Mouse (Mus musculus): Measurements from ENCODE around the gene Elk1. TPM values are rescaled to one million over a fixed set of nuclear protein-coding genes. Genes with fewer than 3 reads are reported as not detected.

Gene Elk1
- polyA plus RNA-seq, 1 experiment from 2014 or later, result 12.9 TPM

DNA sequence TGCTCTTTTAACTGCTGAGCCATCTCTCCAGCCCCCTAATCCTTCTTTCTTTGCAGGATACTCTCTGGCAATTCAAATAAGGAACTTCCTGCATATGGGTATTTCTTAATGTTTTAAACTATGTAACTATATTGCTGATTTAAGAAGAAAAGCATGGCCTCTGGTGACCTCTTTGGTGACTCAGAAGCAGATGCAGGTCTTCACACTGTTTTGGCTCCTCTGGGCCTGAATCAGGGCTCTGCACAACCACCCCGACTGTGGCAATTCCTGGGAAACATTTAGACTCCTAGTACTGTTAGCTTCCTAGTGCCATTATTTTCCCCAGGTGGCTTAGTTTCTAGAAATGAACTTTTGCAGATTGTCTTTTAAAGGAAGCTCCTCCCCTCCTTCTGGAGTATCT lies 26.9 kb downstream of the Elk1 start:
- DNase-seq (no peak), ATAC-seq (ENCODE audit: low FRiP score, low TSS enrichment) (no peak)
- Histone ChIP-seq H3K4me1 (ENCODE audit: control insufficient read depth, insufficient read depth, low read length) (no peaks in the 10 kb centered on the region), H3K27me3 (ENCODE audit: control insufficient read depth, insufficient read depth, low read length) (no peaks in the 10 kb centered on the region), H3K36me3 (ENCODE audit: control insufficient read depth, insufficient read depth, low read length) (peaks cover 21% of the 10 kb centered on the region), H3K4me3 (replicated peaks; ENCODE audit: low read depth, low read length) (no peak overlapping the region), H3K9me3 (ENCODE audit: control insufficient read depth, low read length) (no peaks in the 10 kb centered on the region), H3K9ac (replicated peaks; ENCODE audit: low read length) (no peak overlapping the region), H3K27ac (replicated peaks; ENCODE audit: low read depth, low read length) (no peak overlapping the region), H3K4me2 (ENCODE audit: low read length) (no peak overlapping the region)
- WGBS, result 87% methylated on average over 1 of the region's 1 CpGs

DNA sequence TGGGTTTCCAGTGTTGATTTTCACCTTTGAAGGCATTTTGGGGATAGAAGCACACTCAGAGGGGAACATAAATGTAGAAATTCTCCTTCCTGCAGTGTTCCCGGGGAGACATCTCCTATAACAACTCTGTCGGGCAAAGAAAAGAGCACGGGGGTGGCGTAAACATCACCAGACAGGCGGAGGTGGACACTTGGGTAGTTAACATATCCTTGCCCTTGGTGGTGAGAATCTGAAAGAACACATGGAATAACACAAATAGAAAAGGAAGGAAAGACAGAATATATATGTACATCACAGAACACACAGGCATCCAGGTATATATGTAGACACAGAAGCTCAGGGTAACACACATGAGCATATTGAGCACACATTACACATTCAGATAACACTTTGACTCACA lies 29.0 kb downstream of the Elk1 start:
- peaks cover 4% of the 10 kb centered on the region; the same call in 1 of the 2 replicates for H3K36me3 ChIP-seq (ENCODE audit: control insufficient read depth, insufficient read depth, low read length)
- DNase-seq (no peak), ATAC-seq (ENCODE audit: low FRiP score, low TSS enrichment) (no peak)
- H3K27ac ChIP-seq (replicated peaks; ENCODE audit: low read depth, low read length), result no peak overlapping the region; the same call in 1 of the 2 replicates
- no peaks in the 10 kb centered on the region for H3K9me3 ChIP-seq (ENCODE audit: control insufficient read depth, low read length)
- WGBS, result 48% methylated on average over 5 of the region's 5 CpGs
- H3K9ac ChIP-seq (replicated peaks; ENCODE audit: low read length), result peak overlapping the region; percentile 23; the same call in 1 of the 2 replicates
- no peaks in the 10 kb centered on the region for H3K4me1 ChIP-seq (ENCODE audit: control insufficient read depth, insufficient read depth, low read length)
- H3K27me3 ChIP-seq (ENCODE audit: control insufficient read depth, insufficient read depth, low read length), result no peaks in the 10 kb centered on the region
- H3K4me3 ChIP-seq (replicated peaks; ENCODE audit: low read depth, low read length), result peak overlapping the region; percentile 56
- H3K4me2 ChIP-seq (ENCODE audit: low read length), result peak overlapping the region; percentile 58

- H3K4me3 ChIP-seq (replicated peaks; ENCODE audit: low read depth, low read length), result peak within 1 kb of the TSS; percentile 56
- ATAC-seq (ENCODE audit: low FRiP score, low TSS enrichment) (peak; percentile 96), DNase-seq (peak; percentile 93)
- H3K27me3 ChIP-seq (ENCODE audit: control insufficient read depth, insufficient read depth, low read length), result no peaks in the 10 kb centered on the region
- peaks cover 2% of the 10 kb centered on the region; the same call in 1 of the 2 replicates for H3K36me3 ChIP-seq (ENCODE audit: control insufficient read depth, insufficient read depth, low read length)
- H3K4me1 ChIP-seq (ENCODE audit: control insufficient read depth, insufficient read depth, low read length), result no peaks in the 10 kb centered on the region
- 18% methylated on average over 41 of the region's 44 CpGs for WGBS
- H3K27ac ChIP-seq (replicated peaks; ENCODE audit: low read depth, low read length), result peak within 1 kb of the TSS; percentile 77
- H3K4me2 ChIP-seq (ENCODE audit: low read length), result peak within 1 kb of the TSS; percentile 58
- H3K9me3 ChIP-seq (ENCODE audit: control insufficient read depth, low read length), result no peaks in the 10 kb centered on the region
- H3K9ac ChIP-seq (replicated peaks; ENCODE audit: low read length), result peak within 1 kb of the TSS; percentile 63
Observed at GRCm38 (mm10) chrX:20920844-20921364, 29.5 kb downstream of the Elk1 start, which contains the start of gene Syn1. Gene Syn1 (minus strand): TSS chrX:20921004.

DNA sequence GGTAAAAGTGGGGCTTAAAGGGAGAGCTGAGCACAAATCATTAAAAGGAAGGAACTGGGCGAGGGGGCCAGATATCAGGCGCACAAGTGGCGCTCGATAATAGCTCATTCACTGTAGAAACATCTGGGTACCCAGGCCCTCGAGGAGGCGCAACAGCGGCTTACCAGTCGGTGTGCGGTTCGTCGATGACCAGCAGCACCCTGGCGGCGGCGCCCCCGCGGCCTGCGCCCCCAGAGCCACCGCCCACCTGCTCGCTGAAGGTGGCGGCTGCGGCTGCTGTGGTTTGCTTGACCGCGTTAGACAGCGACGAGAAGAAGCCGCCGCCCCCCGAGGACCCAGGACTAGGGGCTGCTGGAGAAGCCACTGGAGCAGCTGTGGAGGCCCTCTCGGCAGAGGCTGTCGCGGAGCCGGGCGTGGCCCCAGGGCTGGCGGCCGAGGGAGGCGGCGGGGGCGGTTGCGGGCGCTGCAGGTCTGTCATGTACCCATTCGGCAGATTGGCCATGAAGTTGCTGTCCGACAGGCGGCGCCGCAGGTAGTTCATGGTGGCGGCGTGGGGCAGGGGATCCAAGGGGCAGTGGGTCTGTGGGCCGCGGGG lies 30.1 kb downstream of the Elk1 start:
- H3K36me3 ChIP-seq (ENCODE audit: control insufficient read depth, insufficient read depth, low read length), result no peaks in the 10 kb centered on the region; the same call in 1 of the 2 replicates
- ATAC-seq (ENCODE audit: low FRiP score, low TSS enrichment) (peak; percentile 69), DNase-seq (no peak)
- peak overlapping the region; percentile 58 for H3K4me2 ChIP-seq (ENCODE audit: low read length)
- 20% methylated on average over 49 of the region's 49 CpGs for whole genome bisulfite sequencing
- H3K27ac ChIP-seq (replicated peaks; ENCODE audit: low read depth, low read length), result peak overlapping the region; percentile 77
- no peaks in the 10 kb centered on the region for H3K9me3 ChIP-seq (ENCODE audit: control insufficient read depth, low read length)
- no peaks in the 10 kb centered on the region for H3K27me3 ChIP-seq (ENCODE audit: control insufficient read depth, insufficient read depth, low read length)
- H3K9ac ChIP-seq (replicated peaks; ENCODE audit: low read length), result peak overlapping the region; percentile 63
- H3K4me1 ChIP-seq (ENCODE audit: control insufficient read depth, insufficient read depth, low read length), result no peaks in the 10 kb centered on the region
- peak overlapping the region; percentile 56 for H3K4me3 ChIP-seq (replicated peaks; ENCODE audit: low read depth, low read length)

- H3K4me2 ChIP-seq (ENCODE audit: low read length), result no peak overlapping the region
- no peak overlapping the region for H3K4me3 ChIP-seq (replicated peaks; ENCODE audit: low read depth, low read length)
- H3K9me3 ChIP-seq (ENCODE audit: control insufficient read depth, low read length), result no peaks in the 10 kb centered on the region
- H3K27ac ChIP-seq (replicated peaks; ENCODE audit: low read depth, low read length), result no peak overlapping the region
- no peak overlapping the region for H3K9ac ChIP-seq (replicated peaks; ENCODE audit: low read length)
- ATAC-seq (ENCODE audit: low FRiP score, low TSS enrichment), result no peak
- no peaks in the 10 kb centered on the region for H3K27me3 ChIP-seq (ENCODE audit: control insufficient read depth, insufficient read depth, low read length)
- no peaks in the 10 kb centered on the region for H3K4me1 ChIP-seq (ENCODE audit: control insufficient read depth, insufficient read depth, low read length)
- no peak for DNase-seq
- no peaks in the 10 kb centered on the region for H3K36me3 ChIP-seq (ENCODE audit: control insufficient read depth, insufficient read depth, low read length)
Observed at GRCm38 (mm10) chrX:20915075-20915474, 35.3 kb downstream of the Elk1 start.

DNA sequence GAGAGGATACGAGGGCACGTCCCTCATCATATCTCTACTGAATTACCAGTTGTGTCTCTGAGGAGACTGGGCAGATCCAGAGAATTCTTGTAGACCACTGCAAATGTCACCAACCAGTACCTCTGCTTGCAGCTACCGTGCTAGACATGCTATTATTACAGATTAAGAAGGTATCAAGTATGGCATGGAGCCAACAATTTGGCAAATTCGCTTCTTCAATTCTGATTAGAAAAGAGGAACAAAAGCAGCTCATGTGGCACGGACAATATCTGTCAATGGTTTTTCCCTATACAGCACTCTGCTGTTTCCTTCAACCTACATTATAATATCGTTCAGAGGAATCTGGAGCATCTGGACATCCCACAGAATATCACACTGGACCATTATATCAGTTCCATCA lies 36.7 kb downstream of the Elk1 start:
- Histone ChIP-seq H3K4me3 (replicated peaks; ENCODE audit: low read depth, low read length) (no peak overlapping the region), H3K9ac (replicated peaks; ENCODE audit: low read length) (no peak overlapping the region), H3K9me3 (ENCODE audit: control insufficient read depth, low read length) (no peaks in the 10 kb centered on the region), H3K4me1 (ENCODE audit: control insufficient read depth, insufficient read depth, low read length) (no peaks in the 10 kb centered on the region), H3K27me3 (ENCODE audit: control insufficient read depth, insufficient read depth, low read length) (no peaks in the 10 kb centered on the region), H3K4me2 (ENCODE audit: low read length) (no peak overlapping the region), H3K27ac (replicated peaks; ENCODE audit: low read depth, low read length) (no peak overlapping the region), H3K36me3 (ENCODE audit: control insufficient read depth, insufficient read depth, low read length) (no peaks in the 10 kb centered on the region)
- 88% methylated on average over 6 of the region's 6 CpGs for WGBS
- DNase-seq (no peak), ATAC-seq (ENCODE audit: low FRiP score, low TSS enrichment) (no peak)

DNA sequence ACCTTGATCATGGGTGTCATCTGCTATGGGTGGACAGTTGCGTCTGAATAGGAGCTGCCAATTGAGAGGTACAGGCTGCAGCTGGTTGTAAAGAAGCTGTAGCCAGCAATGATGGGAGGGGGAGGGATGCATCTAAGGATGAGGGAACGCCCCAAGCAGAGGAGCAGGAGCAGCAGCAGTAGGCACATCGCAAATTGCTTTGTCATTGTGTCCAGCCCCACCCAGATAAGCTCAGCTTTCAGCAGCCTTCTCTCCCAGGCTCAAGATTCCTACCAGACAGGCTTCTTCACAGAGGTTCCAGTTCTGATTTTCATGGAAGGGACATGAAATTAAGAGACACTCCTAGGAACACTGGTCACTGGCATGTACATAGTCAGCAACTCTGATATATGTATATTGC lies 40.3 kb downstream of the Elk1 start:
- Histone ChIP-seq H3K27me3 (ENCODE audit: control insufficient read depth, insufficient read depth, low read length) (no peaks in the 10 kb centered on the region), H3K27ac (replicated peaks; ENCODE audit: low read depth, low read length) (no peak overlapping the region), H3K9ac (replicated peaks; ENCODE audit: low read length) (no peak overlapping the region), H3K4me3 (replicated peaks; ENCODE audit: low read depth, low read length) (no peak overlapping the region), H3K4me2 (ENCODE audit: low read length) (no peak overlapping the region), H3K36me3 (ENCODE audit: control insufficient read depth, insufficient read depth, low read length) (peaks cover 7% of the 10 kb centered on the region; the same call in 1 of the 2 replicates), H3K9me3 (ENCODE audit: control insufficient read depth, low read length) (no peaks in the 10 kb centered on the region), H3K4me1 (ENCODE audit: control insufficient read depth, insufficient read depth, low read length) (no peaks in the 10 kb centered on the region)
- DNase-seq (no peak), ATAC-seq (ENCODE audit: low FRiP score, low TSS enrichment) (no peak)
- WGBS, result 33% methylated on average over 3 of the region's 3 CpGs
